Mouse (Mus musculus) thymus, adult 2 months (tissue): Measurements from ENCODE around the gene Col18a1. TPM values are rescaled to one million over a fixed set of nuclear protein-coding genes. Genes with fewer than 3 reads are reported as not detected.

ENCODE experiments used
- DNase-seq: peaks from one replicate; pipeline ENCODE4 v3.0.0; 2021
- H3K27ac ChIP-seq: fragments of 200-500 bp; 2 replicates; pipeline ENCODE4 v1.5.1; 2012; ENCODE audit warnings: low read length, control low read depth; ENCODE audit not compliant: control insufficient read depth, insufficient read depth
- H3K27me3 ChIP-seq: fragments of 200-500 bp; 2 replicates; pipeline ENCODE4 v1.6.1; 2012; ENCODE audit warnings: mild to moderate bottlenecking, low read length, moderate library complexity, mixed read lengths; ENCODE audit not compliant: control insufficient read depth, insufficient read depth
- H3K36me3 ChIP-seq: fragments of 200-500 bp; 2 replicates; pipeline ENCODE4 v1.6.1; 2012; ENCODE audit warnings: mild to moderate bottlenecking, low read length, moderate library complexity; ENCODE audit not compliant: control insufficient read depth, insufficient read depth
- H3K4me1 ChIP-seq: fragments of 200-500 bp; replicated peaks from 2 replicates; pipeline ENCODE4 v1.6.1; 2012; ENCODE audit warnings: low read length; ENCODE audit not compliant: control insufficient read depth, insufficient read depth
- H3K4me3 ChIP-seq: fragments of 200-500 bp; 2 replicates; pipeline ENCODE4 v1.5.1; 2012; ENCODE audit warnings: mild to moderate bottlenecking, low read length, control low read depth, moderate library complexity; ENCODE audit not compliant: control insufficient read depth, insufficient read depth
- CTCF ChIP-seq: fragments of 200-500 bp; IDR thresholded peaks from 2 replicates; pipeline ENCODE4 v1.5.1; 2012; ENCODE audit warnings: mild to moderate bottlenecking, control low read depth, low read length, moderate library complexity, borderline replicate concordance; ENCODE audit not compliant: control insufficient read depth, poor library complexity, insufficient read depth; ENCODE audit errors: extremely low read depth
- POLR2A ChIP-seq: fragments of 200-500 bp; IDR thresholded peaks from 2 replicates; pipeline ENCODE4 v1.6.1; 2012; ENCODE audit warnings: mild to moderate bottlenecking, low read length, control low read depth, moderate library complexity; ENCODE audit not compliant: control insufficient read depth, poor library complexity, insufficient read depth; ENCODE audit errors: extremely low read depth
- WGBS: fragments of 180-500 bp; shearing (Covaris S2); methylation state at CpG from one replicate; pipeline ENCODE4 v1.1.7; 2018; 5-methylcytosine and 5-hydroxymethylcytosine counted together
- polyA plus RNA-seq: library from polyadenylated mRNA; depleted of rRNA; stranded (reverse); fragments of >200 nt; gene quantifications from 2 replicates; pipeline ENCODE4 v1.2.3, GENCODE M21; 2012

Gene Col18a1
- polyA plus RNA-seq, 1 experiment, result 20.7 TPM

GRCm38 (mm10) chr10:77131536-77131935 lies 34.8 kb downstream of the Col18a1 start:
- Histone ChIP-seq H3K4me3 (no peak overlapping the region), H3K4me1 (no peaks in the 10 kb centered on the region), H3K27ac (no peak overlapping the region), H3K27me3 (no peaks in the 10 kb centered on the region), H3K36me3 (no peaks in the 10 kb centered on the region)
- WGBS, result 93% methylated on average over 6 of the region's 6 CpGs
- DNase-seq, result no peak
- no peak for TF ChIP-seq CTCF
- no peak for TF ChIP-seq POLR2A

DNA sequence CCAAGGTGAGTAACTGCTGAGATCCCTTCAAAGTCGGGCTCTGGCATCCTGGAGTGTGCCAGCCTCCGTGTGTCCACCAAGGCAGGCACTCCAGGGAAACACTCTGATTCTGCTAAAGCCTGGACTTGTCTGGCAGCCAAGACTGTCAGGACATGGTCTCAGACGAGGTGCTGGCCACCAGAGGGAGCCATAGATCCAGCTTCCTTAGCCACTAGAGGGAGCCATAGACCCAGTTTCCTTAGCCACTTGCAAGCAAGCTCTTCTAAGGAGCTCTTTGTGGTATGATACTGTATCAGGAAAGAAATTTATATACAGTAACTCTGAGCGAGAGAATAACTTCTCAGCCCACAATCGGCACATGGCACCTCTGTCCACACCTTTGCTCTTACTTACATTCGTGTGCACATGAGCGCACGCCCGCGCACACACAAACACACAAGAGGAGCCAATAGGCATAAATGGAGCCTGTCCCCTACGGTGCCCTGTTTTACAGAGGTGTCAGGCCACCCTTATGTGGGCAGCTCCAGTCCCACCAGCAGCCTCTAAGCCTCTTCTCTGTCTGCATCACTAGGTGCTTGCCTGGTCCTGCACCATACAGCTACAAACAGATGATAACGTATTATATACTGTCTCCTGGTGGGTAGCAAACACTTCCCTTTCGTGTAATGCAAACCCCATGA lies 35.6 kb downstream of the Col18a1 start:
- TF ChIP-seq CTCF (peak; percentile 95; the same call in 1 of the 2 replicates), POLR2A (no peak)
- H3K27ac ChIP-seq, result no peak overlapping the region
- H3K36me3 ChIP-seq, result no peaks in the 10 kb centered on the region
- H3K27me3 ChIP-seq, result no peaks in the 10 kb centered on the region
- no peaks in the 10 kb centered on the region for H3K4me1 ChIP-seq
- peak; percentile 80 for DNase-seq
- no peak overlapping the region for H3K4me3 ChIP-seq
- WGBS, result 55% methylated on average over 13 of the region's 13 CpGs

DNA sequence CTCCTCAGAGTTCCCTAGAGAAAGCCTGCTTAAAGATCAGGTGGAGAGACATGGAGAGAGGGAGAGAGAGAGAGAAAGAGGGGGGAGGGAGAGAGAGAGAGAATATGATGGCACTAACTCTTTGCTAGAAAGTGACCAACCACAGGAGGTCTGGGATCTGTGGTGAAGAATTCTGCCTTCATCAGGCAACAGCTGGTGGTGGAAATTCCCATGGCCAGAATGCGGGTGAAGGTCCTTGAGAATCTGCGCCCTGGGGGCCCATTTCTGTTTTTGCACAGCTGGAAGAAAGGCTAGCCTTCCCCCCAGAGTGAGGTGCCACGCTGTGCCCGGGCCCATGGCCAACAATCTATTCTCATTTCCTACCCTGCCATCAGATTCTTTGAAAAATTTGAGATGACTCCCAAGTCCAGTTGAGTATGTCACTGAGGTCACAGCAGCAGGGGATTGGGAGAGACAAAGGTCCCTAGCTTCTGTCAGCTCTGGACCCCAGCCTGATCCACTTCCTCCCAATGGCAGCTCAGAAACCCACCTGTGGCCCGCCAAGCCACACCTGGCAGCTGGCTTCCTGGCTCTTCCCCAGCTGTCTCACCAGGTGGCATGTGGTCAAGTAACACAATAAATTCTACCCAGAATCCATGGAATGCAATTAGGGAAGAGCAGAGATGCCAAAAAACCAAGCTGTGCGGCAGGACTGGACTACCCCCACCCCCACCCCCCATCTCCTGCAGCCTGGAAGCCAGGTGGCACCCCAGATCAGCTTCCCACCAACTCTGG lies 36.5 kb downstream of the Col18a1 start:
- TF ChIP-seq CTCF (no peak), POLR2A (no peak)
- Histone ChIP-seq H3K27ac (no peak overlapping the region), H3K27me3 (no peaks in the 10 kb centered on the region), H3K36me3 (no peaks in the 10 kb centered on the region), H3K4me3 (no peak overlapping the region), H3K4me1 (no peaks in the 10 kb centered on the region)
- 80% methylated on average over 6 of the region's 6 CpGs for WGBS
- no peak for DNase-seq

- Histone ChIP-seq H3K27me3 (no peaks in the 10 kb centered on the region), H3K27ac (no peak overlapping the region), H3K36me3 (no peaks in the 10 kb centered on the region), H3K4me3 (no peak overlapping the region), H3K4me1 (no peaks in the 10 kb centered on the region)
- no peak for DNase-seq
- TF ChIP-seq POLR2A, result no peak
- TF ChIP-seq CTCF, result no peak
- WGBS, result 90% methylated on average over 2 of the region's 2 CpGs
These were observed 38.4 kb downstream of the Col18a1 start for GRCm38 (mm10) chr10:77127926-77128325.

DNA sequence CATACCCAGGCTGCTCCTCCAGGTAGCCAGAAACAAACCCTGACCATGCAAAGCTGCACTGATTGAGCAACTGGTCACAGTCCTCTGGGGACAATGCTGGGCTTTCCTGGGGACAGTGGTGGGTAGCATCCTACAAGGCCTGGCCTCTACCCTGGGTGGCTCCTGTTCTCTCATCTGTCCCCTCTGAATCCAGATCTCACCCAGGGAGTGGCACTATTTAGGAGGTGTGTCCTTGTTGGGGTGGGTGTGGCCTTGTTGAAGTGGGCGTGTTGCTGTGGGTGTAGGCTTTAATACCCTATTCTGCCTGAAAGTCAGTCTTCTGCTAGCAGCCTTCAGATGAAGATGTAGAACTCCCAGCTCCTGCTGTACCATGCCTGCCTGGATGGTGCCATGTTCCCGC lies 39.8 kb downstream of the Col18a1 start:
- Histone ChIP-seq H3K27ac (no peak overlapping the region), H3K4me3 (no peak overlapping the region), H3K27me3 (no peaks in the 10 kb centered on the region), H3K4me1 (no peaks in the 10 kb centered on the region), H3K36me3 (no peaks in the 10 kb centered on the region)
- 93% methylated on average over 2 of the region's 2 CpGs for WGBS
- no peak for TF ChIP-seq POLR2A
- no peak for TF ChIP-seq CTCF
- DNase-seq, result no peak

DNA sequence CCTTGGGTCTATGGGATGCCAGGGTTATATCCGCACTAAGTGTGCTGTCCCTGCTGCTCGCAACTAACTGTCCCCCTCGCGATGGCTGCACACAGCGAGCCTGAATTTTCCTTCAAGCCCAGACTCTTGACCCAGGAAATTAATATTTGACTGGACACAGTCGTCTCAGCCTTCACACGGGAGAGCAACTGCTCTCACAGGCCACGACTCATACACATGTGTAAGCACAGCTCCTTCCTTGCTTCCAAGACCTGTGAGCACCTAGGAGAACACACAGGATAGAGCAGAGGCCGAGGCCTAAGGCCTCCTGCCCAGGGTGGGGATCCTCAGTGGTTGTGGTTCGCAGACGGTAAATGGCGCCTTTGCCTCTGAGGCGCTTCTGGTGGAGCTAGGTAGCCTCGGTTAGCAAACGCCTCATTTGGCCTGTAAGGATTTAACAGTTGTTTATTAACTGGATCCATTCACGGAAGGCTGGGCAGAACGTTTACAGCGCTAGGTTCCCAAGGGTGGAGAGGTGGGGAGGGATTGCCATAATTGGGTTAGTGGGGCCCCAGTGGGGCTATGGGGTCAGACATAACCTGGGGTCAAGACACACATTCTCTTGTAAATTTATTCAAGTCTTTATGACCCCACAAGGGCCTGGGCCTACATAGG lies 41.1 kb downstream of the Col18a1 start:
- no peak for TF ChIP-seq POLR2A
- TF ChIP-seq CTCF, result no peak
- H3K36me3 ChIP-seq, result no peaks in the 10 kb centered on the region
- 95% methylated on average over 18 of the region's 18 CpGs for WGBS
- H3K27me3 ChIP-seq, result no peaks in the 10 kb centered on the region
- H3K4me3 ChIP-seq, result no peak overlapping the region
- no peak for DNase-seq
- H3K4me1 ChIP-seq, result no peaks in the 10 kb centered on the region
- H3K27ac ChIP-seq, result no peak overlapping the region

- Histone ChIP-seq H3K27ac (no peak overlapping the region), H3K4me3 (no peak overlapping the region), H3K36me3 (no peaks in the 10 kb centered on the region), H3K27me3 (no peaks in the 10 kb centered on the region), H3K4me1 (no peaks in the 10 kb centered on the region)
- DNase-seq, result no peak
- 91% methylated on average over 8 of the region's 8 CpGs for WGBS
- TF ChIP-seq POLR2A (no peak), CTCF (no peak)
These were observed 42.4 kb downstream of the Col18a1 start for GRCm38 (mm10) chr10:77123953-77124352.
